Mouse (Mus musculus) CH12.LX (cell line): ENCODE data around the gene Mettl24. TPM values are rescaled to one million over a fixed set of nuclear protein-coding genes. Genes with fewer than 3 reads are reported as not detected.

ENCODE experiments used
- DNase-seq: peaks from one replicate; pipeline ENCODE4 v3.0.0-alpha.2; 2013; ENCODE audit errors: extremely low read depth
- H3K27ac ChIP-seq: 2 replicates; pipeline ENCODE4 v1.5.1; 2012; ENCODE audit warnings: low read depth, mild to moderate bottlenecking, control low read depth, moderate library complexity; ENCODE audit not compliant: insufficient read depth
- H3K27me3 ChIP-seq: replicated peaks from 2 replicates; pipeline ENCODE3; 2012; ENCODE audit warnings: inconsistent platforms
- H3K36me3 ChIP-seq, 2 experiments: replicated peaks in 1 of 2; 2 replicates each; pipeline versions ENCODE3 to v1.6.1; 2012; ENCODE audit warnings: inconsistent platforms in 1 of 2, low read length in 1 of 2, mild to moderate bottlenecking in 1 of 2, mixed read lengths in 1 of 2, moderate library complexity in 1 of 2; ENCODE audit not compliant: control insufficient read depth in 1 of 2, insufficient read depth in 1 of 2
- H3K4me1 ChIP-seq, 2 experiments: 2 replicates each; pipeline ENCODE4 v1.6.1; 2012; ENCODE audit warnings: inconsistent platforms in 1 of 2, moderate library complexity in 1 of 2; ENCODE audit not compliant: insufficient read depth in 2 of 2, control insufficient read depth in 1 of 2
- H3K4me2 ChIP-seq: 2 replicates; pipeline ENCODE4 v1.6.1; 2012; ENCODE audit warnings: low read depth, mild to moderate bottlenecking, control low read depth; ENCODE audit not compliant: poor library complexity, insufficient read depth, severe bottlenecking
- H3K4me3 ChIP-seq, 3 experiments: fragments of 150-350 bp in 1 of 3; sonication (generic) in 1 of 3; replicated peaks in 1 of 3; 2 replicates each; pipeline versions ENCODE3 to v1.5.1; 2011 to 2012; ENCODE audit warnings: low read depth in 2 of 3, low read length in 2 of 3, mild to moderate bottlenecking in 2 of 3, moderate library complexity in 2 of 3, control low read depth in 1 of 3, improper control_type of control experiment in 1 of 3, inconsistent platforms in 1 of 3, mixed read lengths in 1 of 3; ENCODE audit not compliant: poor library complexity in 1 of 3
- H3K79me2 ChIP-seq: replicated peaks from 2 replicates; pipeline ENCODE4 v1.6.1; 2012; ENCODE audit warnings: mild to moderate bottlenecking, moderate library complexity; ENCODE audit not compliant: control insufficient read depth, poor library complexity, insufficient read depth, severe bottlenecking; ENCODE audit errors: extremely low read depth
- H3K9ac ChIP-seq: 2 replicates; pipeline ENCODE4 v1.6.1; 2012; ENCODE audit warnings: low read depth, mild to moderate bottlenecking, control low read depth, moderate library complexity; ENCODE audit not compliant: insufficient read depth
- H3K9me3 ChIP-seq: replicated peaks from 2 replicates; pipeline ENCODE3; 2012; ENCODE audit warnings: low read length, inconsistent platforms, mixed read lengths
- BHLHE40 ChIP-seq: IDR thresholded peaks from 2 replicates; pipeline ENCODE4 v1.6.1; 2011; ENCODE audit warnings: mild to moderate bottlenecking, low read depth, low read length, improper control_type of control experiment
- CHD2 ChIP-seq: IDR thresholded peaks from 2 replicates; pipeline ENCODE4 v1.6.1; 2011; ENCODE audit warnings: low read length, improper control_type of control experiment
- CTCF ChIP-seq, 2 experiments: IDR thresholded peaks in 1 of 2; conservative IDR thresholded peaks in 1 of 2; 2 replicates each; pipeline ENCODE4 v1.5.1; 2011 to 2012; ENCODE audit warnings: low read depth in 2 of 2, low read length in 2 of 2, improper control_type of control experiment in 1 of 2, inconsistent platforms in 1 of 2, mild to moderate bottlenecking in 1 of 2, moderate library complexity in 1 of 2
- ELF1 ChIP-seq: IDR thresholded peaks from 2 replicates; pipeline ENCODE4 v1.6.1; 2014; ENCODE audit warnings: low read depth, mild to moderate bottlenecking, inconsistent platforms, low read length, improper control_type of control experiment
- EP300 ChIP-seq: IDR thresholded peaks from 2 replicates; pipeline ENCODE4 v1.6.1; 2011; ENCODE audit warnings: low read length, improper control_type of control experiment
- GABPA ChIP-seq: IDR thresholded peaks from 2 replicates; pipeline ENCODE4 v1.6.1; 2012; ENCODE audit warnings: low read depth, low read length, improper control_type of control experiment, inconsistent platforms; ENCODE audit not compliant: insufficient replicate concordance
- HCFC1 ChIP-seq: IDR thresholded peaks from 2 replicates; pipeline ENCODE4 v1.6.1; 2012; ENCODE audit warnings: low read depth, mild to moderate bottlenecking, inconsistent platforms, low read length, improper control_type of control experiment
- IRF4 ChIP-seq: IDR thresholded peaks from 2 replicates; pipeline ENCODE4 v1.6.1; 2014; ENCODE audit warnings: low read depth, mild to moderate bottlenecking, inconsistent platforms, low read length, improper control_type of control experiment
- JUN ChIP-seq: IDR thresholded peaks from 2 replicates; pipeline ENCODE4 v1.6.1; 2011; ENCODE audit warnings: low read depth, mild to moderate bottlenecking, low read length, improper control_type of control experiment, moderate library complexity; ENCODE audit not compliant: insufficient read depth
- JUND ChIP-seq: conservative IDR thresholded peaks from 2 replicates; pipeline ENCODE4 v1.6.1; 2011; ENCODE audit warnings: low read depth, low read length, improper control_type of control experiment
- MAFK ChIP-seq: IDR thresholded peaks from 2 replicates; pipeline ENCODE4 v1.6.1; 2011; ENCODE audit warnings: low read length, improper control_type of control experiment; ENCODE audit not compliant: insufficient replicate concordance
- MEF2A ChIP-seq: IDR thresholded peaks from 2 replicates; pipeline ENCODE4 v1.6.1; 2014; ENCODE audit warnings: low read depth, mild to moderate bottlenecking, inconsistent platforms, low read length, improper control_type of control experiment, borderline replicate concordance
- MXI1 ChIP-seq: IDR thresholded peaks from 2 replicates; pipeline ENCODE4 v1.6.1; 2011; ENCODE audit warnings: mild to moderate bottlenecking, low read depth, low read length, improper control_type of control experiment
- NRF1 ChIP-seq: IDR thresholded peaks from 2 replicates; pipeline ENCODE4 v1.6.1; 2014; ENCODE audit warnings: low read depth, mild to moderate bottlenecking, inconsistent platforms, low read length, improper control_type of control experiment, moderate library complexity
- PAX5 ChIP-seq: IDR thresholded peaks from 2 replicates; pipeline ENCODE4 v1.6.1; 2012; ENCODE audit warnings: low read length, inconsistent platforms, mixed read lengths
- POLR2A ChIP-seq: IDR thresholded peaks from 2 replicates; pipeline ENCODE4 v1.6.1; 2011; ENCODE audit warnings: low read depth, mild to moderate bottlenecking, improper control_type of control experiment, low read length
- POLR2AphosphoS2 ChIP-seq: IDR thresholded peaks from 2 replicates; pipeline ENCODE4 v1.6.1; 2011; ENCODE audit warnings: low read depth, low read length, improper control_type of control experiment
- UBTF ChIP-seq: IDR thresholded peaks from 2 replicates; pipeline ENCODE4 v1.6.1; 2012; ENCODE audit warnings: low read depth, mild to moderate bottlenecking, inconsistent platforms, low read length, improper control_type of control experiment, moderate library complexity
- USF1 ChIP-seq: IDR thresholded peaks from 2 replicates; pipeline ENCODE4 v1.6.1; 2014; ENCODE audit warnings: low read depth, mild to moderate bottlenecking, inconsistent platforms, low read length, improper control_type of control experiment
- ZC3H11A ChIP-seq: IDR thresholded peaks from 2 replicates; pipeline ENCODE4 v1.6.1; 2012; ENCODE audit warnings: low read depth, mild to moderate bottlenecking, inconsistent platforms, low read length, improper control_type of control experiment
- ZMIZ1 ChIP-seq: IDR thresholded peaks from 2 replicates; pipeline ENCODE4 v1.6.1; 2012; ENCODE audit warnings: low read depth, mild to moderate bottlenecking, inconsistent platforms, low read length, improper control_type of control experiment
- ZNF384 ChIP-seq: IDR thresholded peaks from 2 replicates; pipeline ENCODE4 v1.6.1; 2012; ENCODE audit warnings: low read depth, low read length, improper control_type of control experiment, inconsistent platforms
- dilution Hi-C: fragments of 300-500 bp; cut with MboI; formaldehyde crosslinking; loops from 2 replicates; pipeline ENCODE4 v1.14.3; 2020; ENCODE audit warnings: low sequenced_read_pairs; ENCODE audit not compliant: extremely low pct_unique_long_range_greater_than_20kb, extremely low pct_ligation_motif_present
- in situ Hi-C: fragments of 300-500 bp; cut with MboI; formaldehyde crosslinking; loops from 3 replicates; pipeline ENCODE4 v1.14.3; 2019; ENCODE audit warnings: low sequenced_read_pairs, low pct_ligation_motif_present, low pct_unique_long_range_greater_than_20kb, mixed read lengths
- polyA plus RNA-seq: library from polyadenylated mRNA; unstranded; fragments of >175 nt; gene quantifications from 2 replicates; pipeline ENCODE4 v1.2.1, GENCODE M21; 2012; ENCODE audit warnings: low read depth; ENCODE audit not compliant: insufficient read length
- total RNA-seq, 2 experiments: library from RNA; depleted of rRNA; stranded (reverse); fragments of 300-350 nt in 1 of 2; fragments of >200 nt in 1 of 2; gene quantifications; 2 replicates each; pipeline ENCODE4 v1.2.3; 2012 to 2014

Mettl24 gene
- total and polyA plus RNA-seq, 3 experiments = not detected

DNA sequence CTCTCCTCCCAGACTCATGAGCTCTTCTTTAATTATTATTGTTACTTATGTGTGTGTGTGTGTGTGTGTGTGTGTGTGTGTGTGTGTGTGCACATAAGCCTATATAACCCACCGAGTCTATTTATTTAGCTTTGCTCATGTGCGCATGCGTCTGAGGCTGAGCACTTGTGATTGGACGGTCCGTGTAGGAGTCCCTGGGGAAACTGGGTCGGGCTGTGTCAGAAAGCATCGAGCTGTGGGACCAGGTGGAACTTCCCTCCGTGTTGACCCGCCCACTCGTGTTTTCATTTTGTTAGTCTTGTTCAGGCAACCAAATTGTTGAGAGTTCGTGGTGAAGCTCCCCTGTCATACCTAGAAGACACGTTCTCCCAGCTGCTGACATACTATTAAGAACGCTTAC lies 35.3 kb downstream of the Mettl24 start:
- Histone ChIP-seq H3K4me2 (no peak overlapping the region), H3K4me3 (no peak overlapping the region), H3K27ac (no peak overlapping the region), H3K9me3 (no peaks in the 10 kb centered on the region), H3K9ac (no peak overlapping the region), H3K36me3 (no peaks in the 10 kb centered on the region), H3K27me3 (no peaks in the 10 kb centered on the region), H3K4me1 (peaks cover 3 to 10% of the 10 kb centered on the region in 2 experiments), H3K79me2 (no peaks in the 10 kb centered on the region)
- in situ Hi-C loops = no loop called here
- TF ChIP-seq NRF1 (peak; percentile 72), MAFK (no peak), HCFC1 (no peak)
- peak; percentile 22 for DNase-seq
- dilution Hi-C loops = no loop called here

DNA sequence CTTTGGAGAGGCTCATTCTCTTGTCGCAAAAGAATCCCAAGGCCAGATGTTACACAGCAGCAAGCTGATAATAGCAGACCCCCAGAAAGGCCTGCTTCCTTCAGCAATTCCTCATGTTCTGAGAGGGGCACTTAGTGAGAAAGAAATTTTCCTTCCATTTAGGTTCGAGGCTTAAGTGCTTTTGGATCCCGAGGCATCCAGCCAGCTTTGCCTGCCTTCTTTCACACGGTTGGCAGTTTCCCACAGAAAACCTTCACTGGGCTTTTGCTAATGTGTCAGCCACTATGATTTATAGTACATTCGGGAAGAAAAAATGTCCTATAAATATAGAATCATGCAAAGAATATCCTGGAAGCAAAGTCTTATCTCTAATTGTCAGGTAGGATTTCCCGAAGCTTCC lies 36.0 kb downstream of the Mettl24 start:
- Histone ChIP-seq H3K4me2 (no peak overlapping the region), H3K9me3 (no peaks in the 10 kb centered on the region), H3K4me3 (no peak overlapping the region), H3K27me3 (no peaks in the 10 kb centered on the region), H3K36me3 (no peaks in the 10 kb centered on the region), H3K4me1 (peaks cover 0 to 3% of the 10 kb centered on the region in 2 experiments; a peak in 2 of 4 replicates), H3K27ac (no peak overlapping the region), H3K9ac (no peak overlapping the region), H3K79me2 (no peaks in the 10 kb centered on the region)
- in situ Hi-C loops = no loop called here
- TF ChIP-seq MXI1 (no peak), ZMIZ1 (no peak), USF1 (no peak), MEF2A (no peak), POLR2AphosphoS2 (no peak), CHD2 (no peak), UBTF (no peak), MAFK (no peak), JUND (no peak), POLR2A (no peak), PAX5 (no peak), GABPA (no peak), BHLHE40 (no peak), JUN (no peak), ELF1 (no peak), IRF4 (no peak), ZNF384 (no peak), ZC3H11A (no peak), EP300 (no peak), CTCF (conservative IDR thresholded peaks at IDR 0.05 in 1 of 2, IDR thresholded peaks at IDR 0.05 in 1 of 2; ENCODE audit: low read depth in 2 of 2, low read length in 2 of 2) (no peak)
- dilution Hi-C loops = no loop called here
- no peak for DNase-seq
